In genomic region chr14:16245127-16245526, GRCm38 (mm10) we compare ENCODE assay signal across 21 mouse cellular contexts. TPM values are rescaled to one million over a fixed set of nuclear protein-coding genes. Genes with fewer than 3 reads are reported as not detected.
A peak's percentile ranks its signal among the peaks of the same experiment; 100 is the strongest.
DNase-seq lines count a peak whose midpoint lies in the region; ATAC-seq and TF ChIP-seq lines count a peak whose summit lies in the region.
"Had no signal": no experiment of that assay in that cellular context is flagged by ENCODE, and none has a peak within 500 bp of the region (broad histone marks: within the 10 kb centered on the region; RNA-seq: fewer than 3 reads in every experiment).

No protein-coding gene starts in this region.

- H3K27me3 ChIP-seq in testis, adult 2 months (ENCODE audit: control insufficient read depth, insufficient read depth, low read length) = no peaks in the 10 kb centered on the region
- H3K27me3 ChIP-seq in erythroblast, embryonic 14.5 days (ENCODE audit: control insufficient read depth) = no peaks in the 10 kb centered on the region
- no peaks in the 10 kb centered on the region for H3K27me3 ChIP-seq in liver, embryonic 13.5 days
- H3K27me3 ChIP-seq: embryonic facial prominence, embryonic 15.5 days; forebrain, embryonic 12.5 days; midbrain, embryonic 13.5 days had no signal

- peaks cover 4% of the 10 kb centered on the region for H3K4me1 ChIP-seq in testis, adult 2 months (ENCODE audit: control insufficient read depth, insufficient read depth, low read length)
- peaks cover 72% of the 10 kb centered on the region for H3K4me1 ChIP-seq in erythroblast, embryonic 14.5 days (ENCODE audit: control insufficient read depth)
- peaks cover 70% of the 10 kb centered on the region for H3K4me1 ChIP-seq in liver, embryonic 13.5 days (replicated peaks)

- no peak for ATAC-seq in liver, embryonic 13.5 days (ENCODE audit: low read depth)
- ATAC-seq in megakaryocyte-erythroid progenitor cell, adult 5-6 weeks (replicated peaks; ENCODE audit: low FRiP score, low TSS enrichment, poor library complexity, severe bottlenecking) = peak; percentile 18; the same call in 1 of the 2 replicates
- no peak for ATAC-seq in inflammation-experienced regulatory T-cells, adult 6 months
- ATAC-seq: activated CD4-positive, CD25-positive, alpha-beta regulatory T cell, adult 4 months; midbrain, embryonic 13.5 days had no signal

- H3K9ac ChIP-seq in liver, embryonic 13.5 days = peak overlapping the region; percentile 45
- H3K9ac ChIP-seq: embryonic facial prominence, embryonic 15.5 days; forebrain, embryonic 12.5 days; midbrain, embryonic 13.5 days had no signal

- peak overlapping the region; percentile 74; the same call in 1 of the 2 replicates for H3K4me3 ChIP-seq in testis, adult 2 months (ENCODE audit: control insufficient read depth, low read depth, low read length)
- peak overlapping the region; percentile 45 for H3K4me3 ChIP-seq in erythroblast, embryonic 14.5 days (replicated peaks)
- peak overlapping the region; percentile 15 for H3K4me3 ChIP-seq in liver, embryonic 13.5 days (replicated peaks)
- H3K4me3 ChIP-seq: embryonic facial prominence, embryonic 15.5 days; forebrain, embryonic 12.5 days; heart, embryonic 10.5 days; limb, embryonic 10.5 days; midbrain, embryonic 13.5 days had no signal

- TF ChIP-seq CTCF in testis, adult 2 months (IDR thresholded peaks at IDR 0.05; ENCODE audit: control insufficient read depth, insufficient read depth, insufficient replicate concordance, low read depth, low read length) = no peak

- no peak overlapping the region for H3K27ac ChIP-seq in testis, adult 2 months (ENCODE audit: control insufficient read depth, insufficient read depth, low read depth, low read length)
- H3K27ac ChIP-seq in liver, embryonic 13.5 days = peak overlapping the region; percentile 83
- H3K27ac ChIP-seq: embryonic facial prominence, embryonic 15.5 days; forebrain, embryonic 12.5 days; kidney, postnatal 0 days; limb, embryonic 10.5 days; midbrain, embryonic 13.5 days had no signal

- no peak for TF ChIP-seq POLR2A in testis, adult 2 months (IDR thresholded peaks at IDR 0.05; ENCODE audit: control insufficient read depth, low read depth, low read length)

- no peak for DNase-seq in testis, postnatal 14 days (ENCODE audit: low spot score)
- DNase-seq in liver, embryonic 13.5 days = peak; percentile 60
- DNase-seq in cerebellum, adult 18-20 months = no peak
- no peak for DNase-seq in left cerebral cortex, adult 18-20 months (ENCODE audit: low spot score in 2 of 2)
- DNase-seq: adrenal gland, postnatal 10 days; cerebellum, adult 9-11 months; kidney, adult 2 months; lung, adult 18-20 months; lung, postnatal 14 days; thymus, postnatal 36 days had no signal

- H3K9me3 ChIP-seq in erythroblast, embryonic 14.5 days (ENCODE audit: control insufficient read depth, low read length) = no peaks in the 10 kb centered on the region
- H3K9me3 ChIP-seq in liver, embryonic 13.5 days (replicated peaks) = no peaks in the 10 kb centered on the region
- H3K9me3 ChIP-seq: embryonic facial prominence, embryonic 15.5 days; forebrain, embryonic 12.5 days; heart, embryonic 10.5 days; limb, embryonic 10.5 days; midbrain, embryonic 13.5 days had no signal

- 0% methylated on average over 1 of the region's 1 CpGs for WGBS in liver, embryonic 13.5 days (ENCODE audit: insufficient replicate concordance)

- peak overlapping the region; percentile 46 for H3K4me2 ChIP-seq in liver, embryonic 13.5 days
- H3K4me2 ChIP-seq: embryonic facial prominence, embryonic 15.5 days; forebrain, embryonic 12.5 days; midbrain, embryonic 13.5 days had no signal

- H3K36me3 ChIP-seq in testis, adult 2 months (ENCODE audit: control insufficient read depth, insufficient read depth, low read length) = no peaks in the 10 kb centered on the region
- H3K36me3 ChIP-seq in erythroblast, embryonic 14.5 days (ENCODE audit: control insufficient read depth) = peaks cover 27% of the 10 kb centered on the region
- 0 out of 2 replicates have a peak, but pooled peaks cover 2% of the 10 kb centered on the region for H3K36me3 ChIP-seq in liver, embryonic 13.5 days
- H3K36me3 ChIP-seq: embryonic facial prominence, embryonic 15.5 days; forebrain, embryonic 12.5 days; limb, embryonic 10.5 days; midbrain, embryonic 13.5 days had no signal

RNA-seq across cellular contexts. Expression of gene Ngly1, which starts 4.0 kb away (rescaled TPM):
- polyA plus RNA-seq in testis, adult 2 months (2012; rRNA removed) = 86.3 and 110 TPM in 2 replicates
- polyA plus RNA-seq in erythroblast, embryonic 14.5 days (2012) = 12.0 and 14.2 TPM in 2 replicates
- 20.3 and 24.4 TPM in 2 replicates for polyA plus RNA-seq in liver, embryonic 13.5 days (2015; fragmentation: Nextera tagmentation; extraction: Ambion mirVana)
- total RNA-seq in megakaryocyte-erythroid progenitor cell, adult 5-6 weeks (2014; fragmentation: Nextera tagmentation) = 54.2 and 55.1 TPM in 2 replicates
- 47.7 and 57.5 TPM in 2 replicates for total RNA-seq in megakaryocyte-erythroid progenitor cell, adult 5-6 weeks (2017)
- 10 to 100 TPM; 26.3 to 27.4 TPM for total RNA-seq in left cerebral cortex, adult 18-20 months (2021)
- 100 to 1,000 TPM in 1 of 3 experiments, 10 to 100 TPM in 2; 78.7 to 102 (median 93.2) TPM for polyA plus RNA-seq in inflammation-experienced regulatory T-cells, adult 6 months (2017; shearing (Covaris generic))

RNA-seq across cellular contexts. Expression of gene Oxsm, which starts 4.5 kb away (rescaled TPM):
- 18.8 and 18.9 TPM in 2 replicates for polyA plus RNA-seq in testis, adult 2 months (2012; rRNA removed)
- polyA plus RNA-seq in erythroblast, embryonic 14.5 days (2012) = 0.10 TPM in 1 of 2 replicates, not detected in the other
- 2.2 and 2.6 TPM in 2 replicates for polyA plus RNA-seq in liver, embryonic 13.5 days (2015; fragmentation: Nextera tagmentation; extraction: Ambion mirVana)
- total RNA-seq in megakaryocyte-erythroid progenitor cell, adult 5-6 weeks (2014; fragmentation: Nextera tagmentation) = 6.3 and 11.8 TPM in 2 replicates
- total RNA-seq in megakaryocyte-erythroid progenitor cell, adult 5-6 weeks (2017) = 8.4 and 9.7 TPM in 2 replicates
- 10 to 100 TPM in 1 of 2 experiments, 1 to 10 TPM in 1; 9.4 to 12.8 TPM for total RNA-seq in left cerebral cortex, adult 18-20 months (2021)
- 1 to 10 TPM; 4.4 to 6.8 (median 5.6) TPM for polyA plus RNA-seq in inflammation-experienced regulatory T-cells, adult 6 months (2017; shearing (Covaris generic))

Comparison
In these comparisons a context has a peak if more than half of its experiments do, and no peak if none do; other contexts are left out.
1. H3K4me3 ChIP-seq: peak in every context shown above with its lines; median percentile 74 in testis, adult 2 months; 45 in erythroblast, embryonic 14.5 days; 15 in liver, embryonic 13.5 days.